Mouse (Mus musculus) kidney, embryonic 14.5 days (tissue): Measurements from ENCODE around the gene Rab3gap2. TPM values are rescaled to one million over a fixed set of nuclear protein-coding genes. Genes with fewer than 3 reads are reported as not detected.

Experiments used
- ATAC-seq: fragments of 200-750 bp; cut with Nextera tagmentation; 2 replicates; pipeline ENCODE4 v1.8.0; 2017; ENCODE audit warnings: moderate number of reproducible peaks, mild to moderate bottlenecking, moderate TSS enrichment, moderate library complexity; ENCODE audit not compliant: low FRiP score, low TSS enrichment
- H3K27ac ChIP-seq: fragments of 300-500 bp; sonication (generic); 2 replicates; pipeline ENCODE4 v1.5.1; 2014; ENCODE audit warnings: low read depth, mild to moderate bottlenecking, low read length, moderate library complexity, mixed read lengths
- H3K27me3 ChIP-seq: fragments of 300-500 bp; sonication (generic); 2 replicates; pipeline ENCODE4 v1.6.1; 2014; ENCODE audit warnings: mild to moderate bottlenecking, low read length; ENCODE audit not compliant: control insufficient read depth, insufficient read depth
- H3K36me3 ChIP-seq: fragments of 300-500 bp; sonication (generic); 2 replicates; pipeline ENCODE4 v1.6.1; 2014; ENCODE audit warnings: low read length, mixed read lengths; ENCODE audit not compliant: control insufficient read depth, insufficient read depth
- H3K4me1 ChIP-seq: fragments of 300-500 bp; sonication (generic); 2 replicates; pipeline ENCODE4 v1.6.1; 2014; ENCODE audit warnings: low read length, mixed read lengths; ENCODE audit not compliant: control insufficient read depth, insufficient read depth
- H3K4me2 ChIP-seq: fragments of 300-500 bp; sonication (generic); replicated peaks from 2 replicates; pipeline ENCODE4 v1.6.1; 2014; ENCODE audit warnings: low read depth, mild to moderate bottlenecking, low read length
- H3K4me3 ChIP-seq: fragments of 300-500 bp; sonication (generic); 2 replicates; pipeline ENCODE4 v1.5.1; 2014; ENCODE audit warnings: mild to moderate bottlenecking, low read length
- H3K9ac ChIP-seq: fragments of 300-500 bp; sonication (generic); 2 replicates; pipeline ENCODE4 v1.6.1; 2014; ENCODE audit warnings: low read depth, mild to moderate bottlenecking, low read length, moderate library complexity
- H3K9me3 ChIP-seq: fragments of 300-500 bp; sonication (generic); 2 replicates; pipeline ENCODE4 v1.6.1; 2016; ENCODE audit warnings: low read length; ENCODE audit not compliant: control insufficient read depth
- WGBS: fragments of 180-500 bp; shearing (Covaris S2); extraction: QIAGEN DNeasy Blood & Tissue Kit; methylation state at CpG from one replicate; pipeline ENCODE4 v1.1.7; 2014; 5-methylcytosine and 5-hydroxymethylcytosine counted together
- polyA plus RNA-seq: library from polyadenylated mRNA; unstranded; fragments of >200 nt; fragmentation: Nextera tagmentation; extraction: Ambion mirVana; gene quantifications from 2 replicates; pipeline ENCODE4 v1.2.1, GENCODE M21; 2014

Gene Rab3gap2
- polyA plus RNA-seq, 1 experiment from 2014 or later, result 21.9 TPM

DNA sequence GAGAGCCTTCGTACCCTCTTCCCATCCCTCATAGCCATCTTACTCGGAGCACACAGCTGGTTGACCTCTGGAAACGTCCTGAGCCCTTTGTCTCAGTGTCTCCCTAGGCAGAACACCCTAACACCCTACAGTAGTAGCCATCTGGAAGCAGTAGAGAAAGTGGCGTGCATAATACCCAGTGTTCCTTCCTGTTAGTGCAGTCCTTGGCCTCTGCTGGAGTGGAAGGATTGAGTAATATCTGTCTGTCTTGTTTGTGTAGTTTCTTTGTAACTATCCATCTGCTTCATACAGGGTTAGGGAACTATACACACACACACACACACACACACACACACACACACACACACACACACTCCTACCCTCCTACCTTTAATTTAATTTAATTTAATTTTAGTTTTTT is 64.8 kb downstream of the Rab3gap2 start:
- no peak overlapping the region for H3K4me3 ChIP-seq
- 93% methylated on average over 4 of the region's 4 CpGs for whole genome bisulfite sequencing
- H3K4me1 ChIP-seq, result no peaks in the 10 kb centered on the region
- no peak overlapping the region for H3K4me2 ChIP-seq
- no peak overlapping the region for H3K27ac ChIP-seq
- no peaks in the 10 kb centered on the region for H3K27me3 ChIP-seq
- no peaks in the 10 kb centered on the region for H3K9me3 ChIP-seq
- ATAC-seq, result no peak
- no peak overlapping the region for H3K9ac ChIP-seq
- peaks cover 48% of the 10 kb centered on the region for H3K36me3 ChIP-seq

- ATAC-seq, result no peak
- 94% methylated on average over 8 of the region's 8 CpGs for WGBS
- no peak overlapping the region for H3K4me2 ChIP-seq
- H3K36me3 ChIP-seq, result peaks cover 39% of the 10 kb centered on the region
- no peak overlapping the region for H3K9ac ChIP-seq
- no peaks in the 10 kb centered on the region for H3K4me1 ChIP-seq
- no peak overlapping the region for H3K4me3 ChIP-seq
- no peaks in the 10 kb centered on the region for H3K27me3 ChIP-seq
- no peak overlapping the region for H3K27ac ChIP-seq
- no peaks in the 10 kb centered on the region for H3K9me3 ChIP-seq
Observed at GRCm38 (mm10) chr1:185270403-185271097, 66.6 kb downstream of the Rab3gap2 start.

DNA sequence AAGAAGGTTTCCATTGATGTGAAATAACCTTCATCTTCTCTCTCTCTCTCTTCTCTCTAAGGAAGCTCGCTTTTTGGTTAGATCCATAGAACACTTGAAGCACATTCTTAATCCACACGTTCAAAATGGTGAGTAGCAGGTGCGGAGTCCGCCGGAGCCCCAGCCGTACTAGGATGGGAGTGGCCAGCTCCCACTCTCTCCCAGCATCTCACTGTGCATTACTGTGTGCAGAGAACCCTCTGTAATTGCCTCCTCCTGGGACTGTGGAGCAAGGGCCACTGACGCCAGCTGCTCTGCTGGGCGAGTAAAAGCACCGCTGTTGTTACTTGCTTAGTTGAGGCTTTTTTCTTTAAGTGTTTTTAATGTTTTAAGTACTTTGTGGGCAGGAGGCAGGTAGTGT is 67.5 kb downstream of the Rab3gap2 start:
- H3K36me3 ChIP-seq, result peaks cover 47% of the 10 kb centered on the region

GRCm38 (mm10) chr1:185274819-185275545 is 71.1 kb downstream of the Rab3gap2 start:
- H3K9ac ChIP-seq, result no peak overlapping the region
- no peaks in the 10 kb centered on the region for H3K27me3 ChIP-seq
- H3K9me3 ChIP-seq, result no peaks in the 10 kb centered on the region
- H3K4me3 ChIP-seq, result no peak overlapping the region
- no peak overlapping the region for H3K4me2 ChIP-seq
- H3K36me3 ChIP-seq, result peaks cover 61% of the 10 kb centered on the region
- no peak overlapping the region for H3K27ac ChIP-seq
- no peaks in the 10 kb centered on the region for H3K4me1 ChIP-seq
- 88% methylated on average over 5 of the region's 5 CpGs for WGBS
- ATAC-seq, result no peak

More for the DNA sequence above, 67.5 kb downstream of the Rab3gap2 start:
- Histone ChIP-seq H3K4me3 (no peak overlapping the region), H3K9me3 (no peaks in the 10 kb centered on the region), H3K27me3 (no peaks in the 10 kb centered on the region), H3K9ac (no peak overlapping the region), H3K4me1 (no peaks in the 10 kb centered on the region), H3K4me2 (no peak overlapping the region), H3K27ac (no peak overlapping the region)
- 85% methylated on average over 9 of the region's 9 CpGs for WGBS
- ATAC-seq, result no peak

- Histone ChIP-seq H3K4me1 (no peaks in the 10 kb centered on the region), H3K27me3 (no peaks in the 10 kb centered on the region), H3K9me3 (no peaks in the 10 kb centered on the region), H3K4me2 (no peak overlapping the region), H3K9ac (no peak overlapping the region), H3K27ac (no peak overlapping the region), H3K4me3 (no peak overlapping the region), H3K36me3 (peaks cover 68% of the 10 kb centered on the region)
- WGBS, result 87% methylated on average over 7 of the region's 7 CpGs
- ATAC-seq, result no peak
Observed at GRCm38 (mm10) chr1:185275976-185276375, 72.1 kb downstream of the Rab3gap2 start.

DNA sequence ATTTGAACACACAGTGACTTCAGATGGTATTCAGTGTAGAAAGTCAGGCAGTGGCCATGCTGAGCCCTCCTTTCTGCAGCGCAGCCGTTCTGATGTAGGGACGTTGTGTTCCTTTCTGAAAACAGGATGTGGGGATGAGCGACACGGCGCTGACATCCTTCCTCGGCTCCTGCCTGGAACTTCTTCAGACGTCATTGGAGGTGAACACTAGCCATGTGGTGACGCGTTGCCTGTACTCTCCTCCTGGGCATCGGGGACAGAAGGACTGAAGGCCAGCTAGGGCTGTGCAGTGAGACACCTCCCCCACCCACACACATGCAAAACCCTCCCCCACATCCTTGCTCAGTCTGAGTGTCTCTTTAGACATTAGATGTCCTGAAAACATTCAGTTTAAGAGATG is 73.1 kb downstream of the Rab3gap2 start:
- Histone ChIP-seq H3K9ac (no peak overlapping the region), H3K4me3 (no peak overlapping the region), H3K4me1 (no peaks in the 10 kb centered on the region), H3K4me2 (no peak overlapping the region), H3K27me3 (no peaks in the 10 kb centered on the region), H3K36me3 (peaks cover 68% of the 10 kb centered on the region), H3K9me3 (no peaks in the 10 kb centered on the region), H3K27ac (no peak overlapping the region)
- WGBS, result 83% methylated on average over 11 of the region's 11 CpGs
- ATAC-seq, result no peak

GRCm38 (mm10) chr1:185279288-185279687 is 75.4 kb downstream of the Rab3gap2 start:
- no peak for ATAC-seq
- Histone ChIP-seq H3K27ac (no peak overlapping the region), H3K9ac (no peak overlapping the region), H3K4me2 (no peak overlapping the region), H3K27me3 (no peaks in the 10 kb centered on the region), H3K4me3 (no peak overlapping the region), H3K36me3 (peaks cover 76% of the 10 kb centered on the region), H3K4me1 (no peaks in the 10 kb centered on the region), H3K9me3 (no peaks in the 10 kb centered on the region)
- 76% methylated on average over 9 of the region's 9 CpGs for WGBS

DNA sequence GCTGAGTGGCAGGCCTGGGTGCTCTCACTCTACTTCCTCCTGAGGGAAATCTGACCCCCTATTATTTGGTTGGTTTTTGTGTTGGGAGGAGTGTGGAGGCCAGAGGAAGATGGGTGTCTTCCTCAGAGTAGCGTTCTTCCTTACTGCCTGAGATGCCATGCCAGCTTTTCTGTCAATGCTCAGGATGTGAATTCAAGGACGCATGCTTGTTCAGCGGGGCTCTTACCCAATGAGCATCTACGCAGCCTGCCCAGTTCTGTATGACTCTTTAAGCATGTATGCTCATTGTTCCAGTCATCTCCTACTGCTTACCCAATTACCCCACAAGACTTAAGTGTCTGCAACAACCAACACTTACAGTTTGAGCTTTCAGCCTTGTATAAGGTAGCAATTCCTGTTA is 76.7 kb downstream of the Rab3gap2 start:
- H3K4me2 ChIP-seq, result no peak overlapping the region
- WGBS, result 96% methylated on average over 4 of the region's 4 CpGs
- no peak overlapping the region for H3K9ac ChIP-seq
- H3K27me3 ChIP-seq, result no peaks in the 10 kb centered on the region
- H3K36me3 ChIP-seq, result peaks cover 86% of the 10 kb centered on the region
- H3K4me3 ChIP-seq, result no peak overlapping the region
- H3K4me1 ChIP-seq, result no peaks in the 10 kb centered on the region
- H3K27ac ChIP-seq, result no peak overlapping the region
- H3K9me3 ChIP-seq, result no peaks in the 10 kb centered on the region
- no peak for ATAC-seq

DNA sequence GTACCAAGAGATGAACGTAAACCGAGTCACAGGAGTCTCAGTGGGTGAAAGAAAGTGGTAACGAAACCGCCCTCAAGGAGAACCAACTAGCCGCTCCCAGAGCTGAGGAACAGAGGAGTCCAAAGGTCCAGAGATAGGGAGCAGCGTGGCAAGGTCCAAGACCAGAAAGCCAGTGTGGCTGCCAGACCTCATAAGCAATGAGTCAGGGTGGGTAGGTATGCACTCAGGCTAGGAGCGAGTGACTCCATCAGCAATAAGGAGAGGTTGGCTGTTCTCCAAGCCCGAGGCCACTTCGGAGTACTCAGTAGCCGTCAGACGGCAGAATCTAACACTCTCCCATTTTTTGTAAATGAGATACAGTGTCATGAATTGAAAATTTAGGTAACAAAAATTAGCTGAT is 78.9 kb downstream of the Rab3gap2 start:
- H3K36me3 ChIP-seq, result peaks cover 87% of the 10 kb centered on the region
- ATAC-seq, result no peak
- H3K9ac ChIP-seq, result no peak overlapping the region
- H3K4me3 ChIP-seq, result no peak overlapping the region
- no peaks in the 10 kb centered on the region for H3K27me3 ChIP-seq
- no peak overlapping the region for H3K4me2 ChIP-seq
- H3K9me3 ChIP-seq, result no peaks in the 10 kb centered on the region
- 96% methylated on average over 11 of the region's 11 CpGs for WGBS
- no peak overlapping the region for H3K27ac ChIP-seq
- H3K4me1 ChIP-seq, result no peaks in the 10 kb centered on the region
